In genomic region chr8:111889931-111890910, GRCm38 (mm10) we compare ENCODE assay signal across 9 mouse cellular contexts. TPM values are rescaled to one million over a fixed set of nuclear protein-coding genes. Genes with fewer than 3 reads are reported as not detected.
DNase-seq lines count a peak whose midpoint lies in the region; ATAC-seq and TF ChIP-seq lines count a peak whose summit lies in the region.
"Had no signal": no experiment of that assay in that cellular context is flagged by ENCODE, and none has a peak within 500 bp of the region (broad histone marks: within the 10 kb centered on the region; RNA-seq: fewer than 3 reads in every experiment).

No protein-coding gene starts in this region.

- H3K27me3 ChIP-seq in heart, embryonic 11.5 days (ENCODE audit: control insufficient read depth, insufficient read depth, low read length): peaks cover 42% of the 10 kb centered on the region
- peaks cover 35% of the 10 kb centered on the region for H3K27me3 ChIP-seq in forebrain, embryonic 11.5 days (ENCODE audit: control insufficient read depth, insufficient read depth, low read length)

- peaks cover 7% of the 10 kb centered on the region; the same call in 1 of the 2 replicates for H3K4me1 ChIP-seq in heart, embryonic 11.5 days (ENCODE audit: control insufficient read depth, insufficient read depth, low read length)
- peaks cover 9 to 11% of the 10 kb centered on the region in 2 experiments; a peak in 3 of 4 replicates for H3K4me1 ChIP-seq in ES-E14 (ENCODE audit: control insufficient read depth in 2 of 2, insufficient read depth in 2 of 2, low read length in 2 of 2, poor library complexity in 1 of 2)
- no peaks in the 10 kb centered on the region for H3K4me1 ChIP-seq in forebrain, embryonic 11.5 days (replicated peaks; ENCODE audit: control insufficient read depth, insufficient read depth, low read length)

- WGBS in heart, embryonic 11.5 days (ENCODE audit: insufficient replicate concordance): 12% methylated on average over 86 of the region's 86 CpGs
- 10% methylated on average over 86 of the region's 86 CpGs for WGBS in forebrain, embryonic 11.5 days

- no peak for ATAC-seq in heart, embryonic 11.5 days (replicated peaks; ENCODE audit: insufficient number of reproducible peaks, low FRiP score, low TSS enrichment)
- no peak for ATAC-seq in forebrain, embryonic 11.5 days (replicated peaks; ENCODE audit: low FRiP score)
- ATAC-seq in megakaryocyte progenitor cell, adult 5-6 weeks (replicated peaks; ENCODE audit: poor library complexity): peak; percentile 52
- ATAC-seq in erythroid progenitor cell, adult 5-6 weeks (replicated peaks; ENCODE audit: low FRiP score, poor library complexity, severe bottlenecking): no peak

- H3K9me3 ChIP-seq in heart, embryonic 11.5 days (replicated peaks; ENCODE audit: control insufficient read depth, low read length): no peaks in the 10 kb centered on the region
- H3K9me3 ChIP-seq in ES-E14 (ENCODE audit: control insufficient read depth, insufficient read depth, low read depth, low read length): no peaks in the 10 kb centered on the region
- H3K9me3 ChIP-seq in forebrain, embryonic 11.5 days (ENCODE audit: control insufficient read depth, low read length): no peaks in the 10 kb centered on the region

- intact Hi-C loops in heart, postnatal 14 days (cut with DNase I): loop anchor here (5.0 kb wide), 1 partner anchor 32 kb away; no protein-coding TSS in a partner anchor

- in situ Hi-C loops in ES-E14 (cut with MboI; ENCODE audit: low sequenced_read_pairs in 2 of 2, unreplicated experiment in 2 of 2): no loop called here

- DNase-seq in heart, postnatal 14 days: no peak
- no peak for DNase-seq in ES-E14 (ENCODE audit: low read depth, low spot score)
- DNase-seq in forebrain, embryonic 11.5 days (ENCODE audit: low spot score): peak; percentile 60
- DNase-seq in thymus, postnatal 25 days: no peak
- no peak for DNase-seq in spleen, postnatal 14 days (ENCODE audit: low spot score in 2 of 2)

- no peak overlapping the region for H3K9ac ChIP-seq in heart, embryonic 11.5 days (ENCODE audit: low read depth, low read length)
- H3K9ac ChIP-seq in ES-E14 (ENCODE audit: insufficient read depth, low read depth, low read length, poor library complexity, severe bottlenecking): peak overlapping the region; percentile 34
- no peak overlapping the region for H3K9ac ChIP-seq in forebrain, embryonic 11.5 days (ENCODE audit: low read length)

- H3K4me3 ChIP-seq in heart, embryonic 11.5 days (ENCODE audit: low read depth, low read length): peak overlapping the region; percentile 28
- peak overlapping the region; percentile 50 to 61; a peak in 3 of 4 replicates for H3K4me3 ChIP-seq in ES-E14 (ENCODE audit: insufficient read depth in 1 of 2, low read depth in 1 of 2, low read length in 2 of 2, poor library complexity in 1 of 2, severe bottlenecking in 1 of 2)
- H3K4me3 ChIP-seq in forebrain, embryonic 11.5 days (ENCODE audit: low read depth, low read length): no peak overlapping the region

- no peaks in the 10 kb centered on the region for H3K36me3 ChIP-seq in heart, embryonic 11.5 days (ENCODE audit: control insufficient read depth, insufficient read depth, low read length)
- no peaks in the 10 kb centered on the region for H3K36me3 ChIP-seq in ES-E14 (ENCODE audit: control insufficient read depth, insufficient read depth, low read length, poor library complexity, severe bottlenecking)
- H3K36me3 ChIP-seq in forebrain, embryonic 11.5 days (ENCODE audit: control insufficient read depth, insufficient read depth, low read length): no peaks in the 10 kb centered on the region

- peak overlapping the region; percentile 56 for H3K4me2 ChIP-seq in heart, embryonic 11.5 days
- peak overlapping the region; percentile 33 for H3K4me2 ChIP-seq in forebrain, embryonic 11.5 days (ENCODE audit: low read depth, low read length, severe bottlenecking)

- H3K27ac ChIP-seq in heart, embryonic 11.5 days (ENCODE audit: low read depth, low read length): no peak overlapping the region
- no peak overlapping the region for H3K27ac ChIP-seq in ES-E14 (ENCODE audit: insufficient read depth, low read depth, low read length, poor library complexity, severe bottlenecking)
- no peak overlapping the region for H3K27ac ChIP-seq in forebrain, embryonic 11.5 days (ENCODE audit: low read depth, low read length)

TF ChIP-seq in ES-E14, 5 proteins besides CTCF, POLR2A, EP300 and RAD21:
- no peak for TF ChIP-seq ZC3H11A (IDR thresholded peaks at IDR 0.05; ENCODE audit: borderline replicate concordance, low read depth, low read length)
- TF ChIP-seq ZNF384 (IDR thresholded peaks at IDR 0.05; ENCODE audit: low read depth, low read length): no peak
- no peak for TF ChIP-seq MAFK (IDR thresholded peaks at IDR 0.05; ENCODE audit: insufficient read depth, low read depth, low read length)
- no peak for TF ChIP-seq CHD2 (IDR thresholded peaks at IDR 0.05; ENCODE audit: low read depth, low read length)
- no peak for TF ChIP-seq HCFC1 (IDR thresholded peaks at IDR 0.05; ENCODE audit: borderline replicate concordance, insufficient read depth, low read length)

RNA-seq across cellular contexts. Expression of gene Tmem170, which starts 13.7 kb away (rescaled TPM):
- polyA plus RNA-seq in heart, embryonic 11.5 days (2014; fragmentation: Nextera tagmentation; extraction: Ambion mirVana): 4.5 and 5.8 TPM in 2 replicates
- 1 to 10 TPM; 2.6 to 3.1 TPM for total RNA-seq in heart, postnatal 14 days (2021)
- total RNA-seq in ES-E14 (2012; rRNA removed): 12.1 and 14.3 TPM in 2 replicates
- 8.5 and 11.1 TPM in 2 replicates for polyA plus RNA-seq in forebrain, embryonic 11.5 days (2014; fragmentation: Nextera tagmentation; extraction: Ambion mirVana)
- total RNA-seq in megakaryocyte progenitor cell, adult 5-6 weeks (2015): 1.8 and 3.8 TPM in 2 replicates
- 0.78 and 0.87 TPM in 2 replicates for total RNA-seq in megakaryocyte progenitor cell, adult 5-6 weeks (2017)
- total RNA-seq in erythroid progenitor cell, adult 5-6 weeks (2015; ENCODE audit: low replicate concordance): 11.3 and 11.5 TPM in 2 replicates
- 5.4 and 9.2 TPM in 2 replicates for total RNA-seq in erythroid progenitor cell, adult 5-6 weeks (2017; ENCODE audit: low replicate concordance)

RNA-seq across cellular contexts. Expression of gene Chst5, which starts 20.0 kb away (rescaled TPM):
- 0.99 TPM in 1 of 2 replicates, not detected in the other for polyA plus RNA-seq in heart, embryonic 11.5 days (2014; fragmentation: Nextera tagmentation; extraction: Ambion mirVana)
- total RNA-seq in heart, postnatal 14 days (2021): not detected
- 4.0 and 4.4 TPM in 2 replicates for total RNA-seq in ES-E14 (2012; rRNA removed)
- 1.9 and 2.2 TPM in 2 replicates for polyA plus RNA-seq in forebrain, embryonic 11.5 days (2014; fragmentation: Nextera tagmentation; extraction: Ambion mirVana)
- total RNA-seq in megakaryocyte progenitor cell, adult 5-6 weeks (2015): not detected in 2 replicates
- total RNA-seq in megakaryocyte progenitor cell, adult 5-6 weeks (2017): not detected in 2 replicates
- not detected in 2 replicates for total RNA-seq in erythroid progenitor cell, adult 5-6 weeks (2015; ENCODE audit: low replicate concordance)
- not detected in 2 replicates for total RNA-seq in erythroid progenitor cell, adult 5-6 weeks (2017; ENCODE audit: low replicate concordance)
- polyA plus RNA-seq: C2C12 had no signal

RNA-seq across cellular contexts. Expression of gene Cfdp1, which starts 36.1 kb away (rescaled TPM):
- polyA plus RNA-seq in heart, embryonic 11.5 days (2014; fragmentation: Nextera tagmentation; extraction: Ambion mirVana): 163 and 173 TPM in 2 replicates
- total RNA-seq in heart, postnatal 14 days (2021): 10 to 100 TPM; 32.1 to 36.4 TPM
- 113 and 190 TPM in 2 replicates for total RNA-seq in ES-E14 (2012; rRNA removed)
- polyA plus RNA-seq in forebrain, embryonic 11.5 days (2014; fragmentation: Nextera tagmentation; extraction: Ambion mirVana): 196 and 206 TPM in 2 replicates
- total RNA-seq in megakaryocyte progenitor cell, adult 5-6 weeks (2015): 147 and 168 TPM in 2 replicates
- 176 and 251 TPM in 2 replicates for total RNA-seq in megakaryocyte progenitor cell, adult 5-6 weeks (2017)
- total RNA-seq in erythroid progenitor cell, adult 5-6 weeks (2015; ENCODE audit: low replicate concordance): 59.1 and 61.6 TPM in 2 replicates
- 38.0 and 46.9 TPM in 2 replicates for total RNA-seq in erythroid progenitor cell, adult 5-6 weeks (2017; ENCODE audit: low replicate concordance)

RNA-seq across cellular contexts. Expression of gene Tmem231, which starts 43.5 kb away (rescaled TPM):
- polyA plus RNA-seq in heart, embryonic 11.5 days (2014; fragmentation: Nextera tagmentation; extraction: Ambion mirVana): 5.0 and 5.6 TPM in 2 replicates
- 1 to 10 TPM; 1.7 to 2.0 TPM for total RNA-seq in heart, postnatal 14 days (2021)
- total RNA-seq in ES-E14 (2012; rRNA removed): 30.3 and 38.5 TPM in 2 replicates
- 19.9 and 22.2 TPM in 2 replicates for polyA plus RNA-seq in forebrain, embryonic 11.5 days (2014; fragmentation: Nextera tagmentation; extraction: Ambion mirVana)
- 0.37 and 0.91 TPM in 2 replicates for total RNA-seq in megakaryocyte progenitor cell, adult 5-6 weeks (2015)
- 0.68 and 0.79 TPM in 2 replicates for total RNA-seq in megakaryocyte progenitor cell, adult 5-6 weeks (2017)
- total RNA-seq in erythroid progenitor cell, adult 5-6 weeks (2015; ENCODE audit: low replicate concordance): 5.8 and 8.0 TPM in 2 replicates
- 18.7 and 19.3 TPM in 2 replicates for total RNA-seq in erythroid progenitor cell, adult 5-6 weeks (2017; ENCODE audit: low replicate concordance)

RNA-seq across cellular contexts. Expression of gene Gabarapl2, which starts 50.3 kb away (rescaled TPM):
- 177 and 191 TPM in 2 replicates for polyA plus RNA-seq in heart, embryonic 11.5 days (2014; fragmentation: Nextera tagmentation; extraction: Ambion mirVana)
- total RNA-seq in heart, postnatal 14 days (2021): 100 to 1,000 TPM; 128 to 136 TPM
- total RNA-seq in ES-E14 (2012; rRNA removed): 112 and 255 TPM in 2 replicates
- polyA plus RNA-seq in forebrain, embryonic 11.5 days (2014; fragmentation: Nextera tagmentation; extraction: Ambion mirVana): 272 and 278 TPM in 2 replicates
- total RNA-seq in megakaryocyte progenitor cell, adult 5-6 weeks (2015): 42.9 and 52.3 TPM in 2 replicates
- 28.1 and 28.3 TPM in 2 replicates for total RNA-seq in megakaryocyte progenitor cell, adult 5-6 weeks (2017)
- 108 and 118 TPM in 2 replicates for total RNA-seq in erythroid progenitor cell, adult 5-6 weeks (2015; ENCODE audit: low replicate concordance)
- total RNA-seq in erythroid progenitor cell, adult 5-6 weeks (2017; ENCODE audit: low replicate concordance): 89.5 and 99.1 TPM in 2 replicates
